Mouse (Mus musculus) mouse trophoblast stem cell (cell line): ENCODE results near the gene Myo16.

Experiments
- in situ Hi-C, 2 experiments: fragments of 300-500 bp; cut with MseI, MboI; formaldehyde crosslinking; loops; 2 replicates in 1 of 2; 3 replicates in 1 of 2; pipeline ENCODE4 v1.15.1; 2025

Gene Myo16

GRCm38 (mm10) chr8:10303992-10304391 lies 150.3 kb downstream of the Myo16 start:
- in situ Hi-C loops: no loop called here

DNA sequence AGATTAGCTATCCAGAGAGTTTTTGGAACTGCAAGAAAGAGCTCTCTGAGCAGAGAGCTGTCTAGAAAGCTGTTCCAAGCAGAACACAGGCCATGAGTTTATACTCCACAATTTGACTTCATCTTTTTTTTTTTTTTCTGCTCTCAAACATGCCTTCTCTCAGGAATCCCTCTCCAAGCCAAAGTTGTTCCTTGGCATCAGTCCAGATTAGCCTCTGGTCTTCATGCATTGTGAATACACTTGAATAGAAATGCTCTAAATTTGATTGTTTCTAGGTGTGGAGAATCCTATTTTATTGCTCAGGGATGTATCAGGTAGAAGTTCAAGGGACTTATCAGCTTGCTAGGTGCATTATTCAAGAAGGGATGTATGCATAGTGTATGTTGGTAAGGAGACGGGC lies 151.0 kb downstream of the Myo16 start:
- in situ Hi-C loops: no loop called here

DNA sequence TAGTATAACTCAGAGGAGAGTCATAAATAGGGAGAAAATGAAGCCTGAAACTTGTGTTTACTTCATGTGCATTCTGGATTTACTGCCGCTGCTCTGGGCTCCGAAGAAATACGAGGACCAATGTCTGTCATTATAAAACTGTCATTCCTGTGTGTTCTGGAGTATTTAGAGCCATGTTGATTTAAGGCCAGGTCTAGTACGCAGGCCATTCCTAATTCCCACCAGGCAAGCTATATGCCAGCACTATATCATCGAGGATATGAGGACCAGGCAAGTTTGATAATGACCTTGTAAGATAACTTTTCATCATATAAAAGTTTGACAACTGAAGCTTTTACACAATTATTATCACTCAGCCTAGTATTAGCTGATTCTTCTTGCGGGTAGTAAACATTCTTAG lies 153.6 kb downstream of the Myo16 start:
- in situ Hi-C loops: no loop called here

DNA sequence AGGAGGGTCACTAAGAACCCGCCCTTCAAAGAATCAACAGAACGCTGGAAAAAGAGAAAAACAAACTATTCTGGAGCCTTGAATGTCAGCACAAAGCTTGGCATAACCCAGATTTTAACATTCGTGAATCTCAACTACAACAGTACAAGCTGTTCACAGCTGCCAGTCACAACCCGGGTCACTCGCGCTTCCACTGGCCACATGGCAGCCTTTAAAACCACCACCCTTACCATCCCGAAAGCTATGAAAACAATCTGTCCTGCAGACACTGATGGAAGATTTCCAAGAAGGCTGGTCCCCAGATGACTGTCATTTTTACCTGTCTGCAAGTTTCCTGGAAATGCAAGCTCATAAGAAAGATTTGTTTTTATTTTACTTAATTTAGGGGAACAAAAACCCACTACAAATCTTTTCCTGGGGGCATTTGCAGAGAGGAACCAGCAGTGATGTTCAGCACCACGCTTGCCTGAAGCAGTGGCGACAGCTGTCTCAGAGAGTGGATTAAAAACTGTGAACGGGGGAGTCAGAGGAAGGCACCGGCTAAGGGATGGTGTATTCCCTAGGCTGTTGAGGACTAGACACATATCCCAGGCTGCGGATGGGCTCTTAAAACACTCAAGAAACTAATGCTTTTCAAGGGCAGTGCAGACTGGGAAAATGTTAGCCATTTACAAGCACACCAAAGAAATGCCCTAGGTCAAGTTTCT lies 154.2 kb downstream of the Myo16 start:
- in situ Hi-C loops: no loop called here

- in situ Hi-C loops: no loop called here
These were observed 156.8 kb downstream of the Myo16 start for GRCm38 (mm10) chr8:10310470-10310869.

- in situ Hi-C loops: no loop called here
These were observed 158.6 kb downstream of the Myo16 start for GRCm38 (mm10) chr8:10312316-10312715.

- in situ Hi-C loops: no loop called here
These were observed 162.5 kb downstream of the Myo16 start for GRCm38 (mm10) chr8:10316201-10316600.

GRCm38 (mm10) chr8:10318103-10318502 lies 164.4 kb downstream of the Myo16 start:
- in situ Hi-C loops: no loop called here

GRCm38 (mm10) chr8:10350451-10350850 lies 196.7 kb downstream of the Myo16 start:
- in situ Hi-C loops: no loop called here

- in situ Hi-C loops: no loop called here
These were observed 205.0 kb downstream of the Myo16 start for GRCm38 (mm10) chr8:10358711-10359110.

DNA sequence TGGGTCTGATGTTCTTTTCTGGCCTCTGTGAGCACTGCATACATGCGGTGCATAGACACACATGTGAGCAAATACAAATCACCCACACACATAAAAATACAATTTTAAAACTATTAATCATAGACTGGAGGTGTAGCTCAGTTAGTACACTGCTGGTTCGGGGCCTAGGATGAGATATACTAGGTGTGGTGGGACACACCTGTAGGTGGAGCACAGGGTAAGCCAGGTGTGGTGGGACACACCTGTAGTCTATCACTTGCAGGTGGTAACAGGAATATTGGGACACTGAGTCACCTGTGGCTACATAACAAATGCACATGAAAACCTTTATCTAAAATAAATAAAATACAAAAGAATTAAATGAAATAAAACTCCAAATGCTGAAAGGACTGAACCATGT lies 209.2 kb downstream of the Myo16 start:
- in situ Hi-C loops: no loop called here

DNA sequence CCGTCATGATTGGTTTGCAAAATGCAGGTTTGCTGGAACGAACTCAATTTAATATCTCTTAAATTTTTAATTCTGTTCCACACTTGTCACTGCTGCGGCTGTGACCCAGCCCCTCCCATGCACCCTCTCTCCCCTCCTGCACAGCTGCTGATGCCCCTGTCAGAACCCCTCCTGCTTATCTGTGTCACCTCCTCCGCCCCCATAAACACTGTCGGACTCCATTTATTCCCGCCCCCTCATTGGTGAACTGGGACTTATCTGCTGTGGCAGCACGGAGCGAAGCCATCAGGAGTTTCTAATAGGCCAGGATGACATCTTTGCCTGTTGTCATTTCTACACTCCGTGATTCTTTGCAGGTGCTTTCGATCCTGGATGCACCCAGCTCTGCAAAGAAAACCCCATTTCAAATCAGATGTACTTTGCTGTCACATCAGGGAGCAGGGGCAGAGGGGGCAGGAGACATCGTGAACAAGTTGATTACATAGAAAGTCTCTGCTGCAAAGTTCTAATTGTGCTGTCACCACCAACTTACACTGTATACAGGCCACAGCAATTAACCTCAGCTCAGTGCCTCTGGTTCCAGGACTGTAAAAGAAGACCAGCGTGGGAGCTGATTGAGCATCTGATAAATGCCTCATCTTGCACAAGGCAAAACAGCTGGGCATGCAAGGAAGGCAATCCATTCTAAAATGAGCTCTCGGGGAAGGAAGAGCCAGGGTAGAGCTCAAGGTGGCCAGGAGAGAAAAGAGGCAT lies 210.1 kb downstream of the Myo16 start:
- in situ Hi-C loops: no loop called here

DNA sequence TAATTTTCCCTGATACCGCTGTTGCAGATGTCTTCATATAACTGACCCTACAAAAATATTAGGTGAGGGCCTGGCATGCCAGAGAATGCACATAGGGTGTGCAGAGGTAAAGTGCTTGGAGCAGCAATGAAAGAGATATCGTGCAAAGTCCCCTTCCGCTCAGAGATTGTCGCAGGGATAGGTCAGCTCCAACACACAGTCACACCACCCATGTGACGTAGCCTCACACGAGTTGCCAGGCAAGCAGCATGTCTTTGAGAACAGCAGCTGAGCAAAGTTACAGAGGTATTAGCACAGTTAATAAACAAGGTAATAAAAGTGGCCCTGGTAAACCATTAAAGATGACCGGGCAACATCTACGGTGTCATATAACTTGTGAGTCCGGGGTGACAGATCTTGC lies 212.4 kb downstream of the Myo16 start:
- in situ Hi-C loops: no loop called here

DNA sequence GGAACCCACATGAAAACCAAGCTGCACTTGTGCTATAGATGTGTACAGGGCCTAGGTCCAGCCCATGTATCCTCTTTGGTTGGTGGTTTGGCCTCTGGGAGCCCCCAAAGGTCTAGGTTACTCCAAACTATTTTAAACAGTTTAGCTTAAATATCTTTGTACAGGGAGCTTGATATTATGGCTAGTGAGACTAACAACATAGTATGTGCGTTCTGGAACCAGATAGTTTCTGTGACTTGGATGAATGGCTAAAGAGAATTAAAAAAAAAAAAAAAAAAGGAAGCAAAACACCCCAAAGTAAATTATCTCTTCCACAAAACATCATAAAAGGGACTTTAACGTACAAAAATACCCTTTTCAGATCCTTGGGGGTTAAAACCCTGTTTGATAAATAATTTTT lies 218.9 kb downstream of the Myo16 start:
- in situ Hi-C loops: no loop called here

- in situ Hi-C loops: no loop called here
These were observed 233.4 kb downstream of the Myo16 start for GRCm38 (mm10) chr8:10387143-10387542.

GRCm38 (mm10) chr8:10391096-10391683 lies 237.5 kb downstream of the Myo16 start:
- in situ Hi-C loops: no loop called here

- in situ Hi-C loops: no loop called here
These were observed 238.2 kb downstream of the Myo16 start for GRCm38 (mm10) chr8:10391913-10392312.

DNA sequence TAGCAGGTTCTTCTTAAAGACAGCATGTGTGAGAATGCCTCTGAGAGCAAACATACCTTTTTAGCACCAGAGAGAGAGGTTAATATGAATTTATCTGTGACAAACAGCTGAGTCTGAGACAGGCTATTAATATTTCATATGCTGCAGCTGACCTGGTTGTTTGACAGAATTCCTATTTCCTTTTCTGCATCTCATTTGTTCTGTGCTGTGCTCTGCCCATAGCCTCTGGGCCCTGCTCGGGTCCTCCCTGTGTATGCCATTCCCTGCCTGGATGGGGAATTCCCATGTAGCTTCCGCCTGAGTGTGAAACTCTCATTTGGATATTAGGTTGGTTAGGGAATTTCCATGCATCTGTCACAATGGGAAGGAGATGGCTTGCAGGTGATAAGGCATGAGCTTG lies 240.8 kb downstream of the Myo16 start:
- in situ Hi-C loops: no loop called here

GRCm38 (mm10) chr8:10395146-10395545 lies 241.4 kb downstream of the Myo16 start:
- in situ Hi-C loops: no loop called here

- in situ Hi-C loops: loop anchor here (5.0 kb wide), 2 partner anchors 355 to 360 kb away; no protein-coding TSS in a partner anchor
These were observed 248.9 kb downstream of the Myo16 start for GRCm38 (mm10) chr8:10402606-10403005.

DNA sequence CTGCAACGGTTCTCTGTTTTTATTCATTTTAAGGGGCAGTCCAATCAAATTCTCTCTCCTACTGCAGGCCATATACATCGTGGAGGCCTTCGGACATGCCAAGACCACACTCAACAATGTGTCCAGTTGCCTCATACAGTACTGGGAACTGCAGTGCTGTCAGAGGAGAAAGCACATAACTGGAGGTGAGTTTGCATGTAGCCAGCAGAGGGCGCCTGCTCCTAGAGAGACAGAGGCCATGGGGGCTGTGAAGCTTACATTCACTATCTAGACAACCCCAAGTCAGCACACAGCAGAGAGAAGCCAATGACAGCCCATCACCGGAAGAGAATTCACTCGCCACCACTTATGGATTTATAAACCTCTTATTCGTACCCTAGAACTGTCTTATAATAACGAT lies 251.8 kb downstream of the Myo16 start:
- in situ Hi-C loops: no loop called here

DNA sequence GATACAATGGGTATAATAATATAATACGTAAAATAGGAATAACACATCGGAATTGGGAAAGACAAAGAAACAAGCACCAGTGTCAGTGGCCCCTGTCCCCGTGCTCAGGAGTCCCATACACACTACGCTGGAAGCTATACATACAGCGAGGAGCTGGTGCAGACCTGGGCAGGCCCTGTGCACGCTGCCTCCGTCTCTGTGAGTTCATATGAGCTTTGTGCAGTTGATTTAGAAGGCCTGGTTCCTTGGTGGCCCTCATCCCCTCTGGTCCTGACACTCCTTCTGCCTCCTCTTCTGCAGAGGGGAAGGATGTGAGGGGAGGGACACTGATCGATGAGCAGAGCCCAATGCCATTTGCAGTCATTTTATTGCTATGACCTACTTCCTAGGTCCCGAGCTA lies 255.3 kb downstream of the Myo16 start:
- in situ Hi-C loops: no loop called here

GRCm38 (mm10) chr8:10411511-10411910 lies 257.8 kb downstream of the Myo16 start:
- in situ Hi-C loops: loop anchor here in 1 of 2 experiments (10.0 kb wide), 1 partner anchor 773 kb away; no protein-coding TSS in a partner anchor
